ENCODE assay signal across 8 mouse cellular contexts in the genomic region with DNA sequence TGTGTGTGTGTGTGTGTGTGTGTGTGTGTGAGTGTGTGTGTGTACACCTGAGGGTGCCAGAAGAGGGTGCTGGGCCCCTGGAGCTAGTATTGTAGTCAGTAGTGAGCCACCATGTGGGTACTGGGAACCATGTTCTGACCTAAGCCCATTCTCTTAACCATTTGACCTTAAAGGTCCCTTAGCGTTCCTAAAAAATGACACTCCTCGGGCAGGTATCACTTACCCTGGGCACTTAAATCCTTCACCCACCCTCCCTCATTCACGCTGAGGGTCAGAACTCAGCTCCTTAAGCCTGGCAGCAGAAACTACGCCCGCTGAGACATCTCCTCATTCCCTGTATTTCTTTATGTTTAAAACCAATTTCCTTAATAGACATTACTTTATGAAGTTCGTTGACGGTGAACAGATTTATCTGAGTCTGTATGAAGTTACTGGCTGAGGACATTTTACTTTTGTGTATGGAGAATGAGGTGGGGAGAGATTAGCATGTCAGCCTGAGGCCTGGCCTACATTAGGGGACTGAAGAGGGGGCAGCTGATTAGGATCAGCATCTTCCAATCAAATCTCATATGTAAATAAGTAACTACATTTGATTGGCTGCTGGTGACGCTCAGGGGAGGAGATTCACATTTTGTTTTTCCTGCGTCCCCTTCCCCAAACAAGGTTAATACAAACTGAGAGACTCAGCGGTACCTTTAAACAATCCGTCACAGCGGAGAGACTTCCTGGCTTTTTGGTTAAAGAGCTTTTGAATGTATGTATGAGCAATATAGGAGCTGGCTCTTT.
A peak's percentile ranks its signal among the peaks of the same experiment; 100 is the strongest.
DNase-seq lines count a peak whose midpoint lies in the region; ATAC-seq and TF ChIP-seq lines count a peak whose summit lies in the region.
"Had no signal": no experiment of that assay in that cellular context is flagged by ENCODE, and none has a peak within 500 bp of the region (broad histone marks: within the 10 kb centered on the region; RNA-seq: fewer than 3 reads in every experiment).

No protein-coding gene starts in this region.

- H3K27ac ChIP-seq in forebrain, postnatal 0 days (ENCODE audit: low read depth, low read length) = no peak overlapping the region
- no peak overlapping the region for H3K27ac ChIP-seq in liver, embryonic 12.5 days

- no peaks in the 10 kb centered on the region for H3K4me1 ChIP-seq in forebrain, postnatal 0 days (ENCODE audit: insufficient read depth)
- no peaks in the 10 kb centered on the region for H3K4me1 ChIP-seq in liver, embryonic 12.5 days

- H3K27me3 ChIP-seq in forebrain, postnatal 0 days (ENCODE audit: insufficient read depth, low read length) = no peaks in the 10 kb centered on the region
- no peaks in the 10 kb centered on the region for H3K27me3 ChIP-seq in liver, embryonic 12.5 days (replicated peaks)

- peak overlapping the region; percentile 42 for H3K4me2 ChIP-seq in forebrain, postnatal 0 days (ENCODE audit: low read depth)
- peak overlapping the region; percentile 20 for H3K4me2 ChIP-seq in liver, embryonic 12.5 days

- H3K4me3 ChIP-seq in forebrain, postnatal 0 days (ENCODE audit: low read depth, low read length) = peak overlapping the region; percentile 8
- H3K4me3 ChIP-seq in liver, embryonic 12.5 days = no peak overlapping the region

- no peaks in the 10 kb centered on the region for H3K9me3 ChIP-seq in forebrain, postnatal 0 days (ENCODE audit: low read length)
- H3K9me3 ChIP-seq in liver, embryonic 12.5 days (replicated peaks) = no peaks in the 10 kb centered on the region

- 46% methylated on average over 12 of the region's 12 CpGs for WGBS in forebrain, postnatal 0 days
- 46% methylated on average over 12 of the region's 12 CpGs for WGBS in liver, embryonic 12.5 days (ENCODE audit: insufficient replicate concordance)

- ATAC-seq in forebrain, postnatal 0 days = peak; percentile 74
- no peak for ATAC-seq in liver, embryonic 12.5 days

- DNase-seq in lung, postnatal 10 days = peak; percentile 26
- no peak for DNase-seq in lung, postnatal 14 days
- DNase-seq in forebrain, postnatal 0 days = peak; percentile 46
- DNase-seq in frontal cortex, postnatal 36 days (ENCODE audit: low spot score in 2 of 2) = no peak
- DNase-seq in urinary bladder, postnatal 10 days (ENCODE audit: low spot score) = no peak
- no peak for DNase-seq in right cerebral cortex, postnatal 10 days (ENCODE audit: low spot score in 2 of 2)
- DNase-seq: cerebellum, postnatal 10 days had no signal

- TF ChIP-seq CTCF in forebrain, postnatal 0 days (IDR thresholded peaks at IDR 0.05; ENCODE audit: low read depth) = no peak

- no peak overlapping the region for H3K9ac ChIP-seq in forebrain, postnatal 0 days
- no peak overlapping the region for H3K9ac ChIP-seq in liver, embryonic 12.5 days

- no peaks in the 10 kb centered on the region for H3K36me3 ChIP-seq in forebrain, postnatal 0 days (ENCODE audit: insufficient read depth)
- H3K36me3 ChIP-seq in liver, embryonic 12.5 days = no peaks in the 10 kb centered on the region

Comparison
In these comparisons a context has a peak if more than half of its experiments do, and no peak if none do; other contexts are left out.
1. DNase-seq: peak in lung, postnatal 10 days (single experiment) and forebrain, postnatal 0 days (single experiment); none in lung, postnatal 14 days (single experiment), frontal cortex, postnatal 36 days (0 of 2), urinary bladder, postnatal 10 days (single experiment) and right cerebral cortex, postnatal 10 days (0 of 2).